Mouse (Mus musculus): ENCODE results near the gene Rasa4. TPM values are rescaled to one million over a fixed set of nuclear protein-coding genes. Genes with fewer than 3 reads are reported as not detected.
"Not testable (repeated sequence)": the region's sequence is repeated elsewhere in the genome, so short reads cannot be mapped to it uniquely, and the experiment has no call there.

The Rasa4 gene
- total RNA-seq, 2 experiments from 2014 or later, result 2.1 to 2.4 TPM

DNA sequence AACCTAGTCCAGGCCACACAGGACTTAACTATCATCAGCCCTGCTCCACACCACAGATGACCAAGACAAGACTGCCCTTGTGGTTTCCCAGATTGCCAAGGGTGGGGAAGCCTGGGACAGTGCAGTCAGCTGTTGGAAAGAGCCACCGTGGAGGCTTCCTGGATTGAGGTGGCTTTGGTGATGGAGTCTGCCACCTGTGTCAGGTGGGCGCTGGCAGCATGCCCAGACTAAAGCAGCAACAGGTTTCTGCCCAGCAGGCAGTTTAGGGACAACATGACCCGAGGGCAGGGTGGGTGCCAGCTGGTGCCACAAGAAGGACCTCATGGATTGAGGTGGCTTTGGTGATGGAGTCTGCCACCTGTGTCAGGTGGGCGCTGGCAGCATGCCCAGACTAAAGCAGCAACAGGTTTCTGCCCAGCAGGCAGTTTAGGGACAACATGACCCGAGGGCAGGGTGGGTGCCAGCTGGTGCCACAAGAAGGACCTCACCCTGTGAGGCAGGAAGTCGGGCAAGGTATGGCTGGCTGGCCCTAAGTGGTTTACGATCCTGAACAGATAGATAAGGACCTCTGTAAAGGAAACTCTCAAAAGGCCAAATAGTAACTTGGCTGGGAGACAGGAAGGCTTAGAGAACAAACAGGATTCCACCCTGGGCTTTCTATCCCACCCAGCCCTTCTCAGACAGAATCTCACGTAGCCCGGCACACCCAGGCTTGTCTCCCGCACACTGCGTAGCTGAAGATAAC is 17.1 kb upstream of the Rasa4 start:
- not testable (repeated sequence) for DNase-seq

DNA sequence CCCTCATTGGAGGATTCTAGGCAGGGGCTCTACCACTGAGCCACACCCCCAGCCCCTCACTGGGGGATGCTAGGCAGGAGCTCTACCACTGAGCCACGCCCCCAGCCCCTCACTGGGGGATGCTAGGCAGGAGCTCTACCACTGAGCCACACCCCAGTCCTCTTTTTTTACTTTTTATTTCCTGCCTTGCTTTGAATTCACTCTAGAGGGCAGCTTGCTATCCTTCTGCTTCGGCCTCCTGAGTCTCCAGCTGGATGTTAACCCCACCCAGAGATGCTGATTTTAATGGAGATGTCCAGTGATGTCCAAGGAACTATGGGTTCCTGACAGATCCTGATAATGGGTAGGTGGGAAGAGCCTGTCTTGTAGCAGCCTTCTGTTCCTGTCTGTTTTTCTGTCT is 14.3 kb upstream of the Rasa4 start:
- DNase-seq, result no peak

DNA sequence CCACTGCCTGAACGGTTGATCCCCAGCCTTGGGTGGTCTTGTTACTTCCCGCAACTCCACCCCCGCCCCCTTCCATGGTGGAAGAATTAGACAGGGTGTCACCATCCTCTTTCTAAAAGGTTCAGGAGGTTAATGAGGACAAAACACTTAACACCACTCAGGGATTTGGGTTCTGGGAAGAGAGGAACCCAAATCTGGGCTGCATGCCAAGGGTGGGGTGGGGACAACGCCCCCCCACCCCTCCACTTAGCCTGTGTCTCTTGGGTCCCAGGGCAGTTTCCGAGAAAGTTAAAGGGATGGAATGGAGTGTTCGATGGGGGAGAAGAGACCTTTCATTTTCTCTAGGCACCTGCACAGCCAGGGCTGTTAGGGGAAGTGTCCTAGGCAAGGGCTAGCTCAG is 10.7 kb upstream of the Rasa4 start:
- DNase-seq, result no peak

DNA sequence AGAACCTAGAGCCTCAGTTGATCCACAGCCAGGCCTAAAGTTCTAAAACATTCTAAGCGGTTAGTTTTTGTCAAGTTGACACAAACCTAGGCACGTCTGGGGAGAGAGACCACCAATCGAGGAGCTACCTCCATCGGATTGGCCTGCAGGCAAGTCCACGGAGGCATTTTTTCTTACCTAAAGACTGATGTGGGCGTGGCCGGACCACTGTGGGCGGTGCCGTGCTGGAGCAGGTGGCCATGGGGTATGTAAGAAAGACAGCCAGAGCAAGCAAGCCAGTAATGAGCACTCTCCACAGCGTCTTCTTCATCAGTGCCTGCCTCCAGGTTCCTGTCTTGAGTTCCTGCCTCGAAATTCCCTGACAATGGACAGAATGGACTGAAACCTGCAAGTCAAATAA is 10.2 kb upstream of the Rasa4 start:
- no peak for DNase-seq

DNA sequence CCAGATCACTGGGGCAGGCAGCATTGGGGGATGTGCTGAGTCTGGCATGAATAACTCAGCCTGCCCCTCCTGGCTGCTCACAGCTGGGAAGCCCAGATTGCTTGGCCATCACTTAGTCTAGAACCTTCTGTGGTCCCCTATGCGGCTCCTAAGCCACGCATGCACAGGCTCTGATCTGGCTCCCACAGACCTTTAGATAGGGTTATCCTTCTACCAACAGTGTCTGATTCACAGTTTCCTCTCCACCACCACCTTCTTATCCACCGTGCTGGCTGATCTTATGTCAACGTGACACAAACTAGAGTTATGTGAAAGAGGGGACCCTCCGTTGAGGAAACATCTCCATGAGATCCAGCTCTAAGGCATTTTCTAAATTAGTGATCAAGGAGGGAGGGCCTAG is 8.6 kb upstream of the Rasa4 start:
- DNase-seq, result no peak

DNA sequence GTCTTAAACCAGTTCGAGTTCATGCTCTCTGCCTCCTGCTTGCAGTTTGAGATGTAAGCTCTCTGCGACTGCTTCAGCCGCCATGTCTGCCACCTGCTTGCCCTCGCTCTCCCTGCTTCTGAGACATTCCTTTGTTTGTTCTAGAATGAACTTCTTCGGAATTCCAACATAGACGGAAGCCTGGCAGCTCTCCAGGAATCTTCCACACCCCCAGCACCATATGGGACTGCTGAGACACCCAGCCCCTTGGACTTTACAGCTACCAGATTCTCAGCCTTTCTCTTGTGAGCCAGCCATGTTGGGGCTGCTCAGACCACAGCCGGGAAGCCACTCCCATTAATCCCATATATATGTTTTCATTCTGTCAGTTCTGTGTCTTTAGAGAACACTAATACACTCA is 7.4 kb upstream of the Rasa4 start:
- peak; percentile 40 for DNase-seq

DNA sequence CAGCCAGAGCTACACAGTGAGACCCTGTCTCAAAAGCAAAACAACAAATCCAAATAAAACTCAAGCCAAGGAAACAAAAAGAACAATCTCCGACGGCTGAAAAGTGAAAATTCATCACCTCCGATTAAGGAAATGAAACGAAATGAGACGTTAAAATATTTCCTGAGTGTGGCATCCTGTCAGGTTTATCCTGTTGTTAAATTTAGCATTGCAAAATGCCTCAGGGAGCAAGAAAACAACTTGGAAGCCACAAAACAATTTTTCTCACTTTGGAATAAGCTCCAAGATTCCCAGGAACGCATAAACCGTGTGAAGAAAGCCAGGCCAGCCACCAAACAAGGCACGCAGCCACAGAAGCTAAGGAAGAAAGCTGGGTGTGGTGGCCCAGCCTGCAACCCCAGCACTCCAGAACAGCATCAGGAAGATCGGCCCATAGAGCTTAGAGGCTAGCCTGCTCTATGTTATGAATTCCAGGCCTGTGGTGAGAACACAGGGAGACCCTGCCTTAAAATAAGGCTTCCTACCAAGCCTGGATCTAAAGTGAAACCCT is 6.6 kb upstream of the Rasa4 start:
- DNase-seq, result no peak

DNA sequence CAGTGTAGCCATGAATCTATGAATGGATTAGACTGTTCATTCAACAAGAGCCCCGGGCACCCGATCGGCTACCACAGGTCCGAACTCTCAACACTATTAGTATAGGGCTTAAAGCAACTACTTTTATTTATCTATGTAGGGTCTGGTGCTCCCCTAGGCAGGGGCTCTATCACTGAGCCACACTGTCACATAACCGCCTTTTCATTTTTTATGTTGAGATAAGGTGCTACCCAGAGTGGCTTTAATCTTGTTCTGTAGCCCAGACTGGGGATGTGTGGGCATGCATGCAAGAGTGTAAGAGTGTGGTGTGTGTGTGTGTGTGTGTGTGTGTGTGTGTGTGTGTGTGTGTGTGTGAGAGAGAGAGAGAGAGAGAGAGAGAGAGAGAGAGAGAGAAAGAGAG is 5.6 kb upstream of the Rasa4 start:
- DNase-seq, result no peak

DNA sequence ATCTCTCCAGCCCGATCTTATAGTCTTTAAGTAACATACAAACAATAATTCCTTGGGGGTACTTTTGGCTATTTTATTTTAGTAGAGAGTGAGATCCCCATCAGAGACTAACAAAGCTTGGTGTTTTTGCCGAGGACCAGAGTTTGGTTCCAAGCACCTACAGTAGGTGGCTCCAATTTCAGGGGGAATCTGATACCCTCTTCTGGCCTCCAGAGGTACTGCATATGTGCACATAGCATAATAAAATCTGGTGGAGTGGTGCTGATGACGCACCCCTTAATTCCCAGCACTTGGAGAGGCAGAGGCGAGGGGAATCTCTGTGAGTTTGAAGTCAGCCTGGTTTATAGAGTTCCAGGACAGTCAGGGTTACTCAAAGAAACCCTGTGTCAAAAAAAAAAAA is 1.4 kb upstream of the Rasa4 start:
- no peak for DNase-seq

DNA sequence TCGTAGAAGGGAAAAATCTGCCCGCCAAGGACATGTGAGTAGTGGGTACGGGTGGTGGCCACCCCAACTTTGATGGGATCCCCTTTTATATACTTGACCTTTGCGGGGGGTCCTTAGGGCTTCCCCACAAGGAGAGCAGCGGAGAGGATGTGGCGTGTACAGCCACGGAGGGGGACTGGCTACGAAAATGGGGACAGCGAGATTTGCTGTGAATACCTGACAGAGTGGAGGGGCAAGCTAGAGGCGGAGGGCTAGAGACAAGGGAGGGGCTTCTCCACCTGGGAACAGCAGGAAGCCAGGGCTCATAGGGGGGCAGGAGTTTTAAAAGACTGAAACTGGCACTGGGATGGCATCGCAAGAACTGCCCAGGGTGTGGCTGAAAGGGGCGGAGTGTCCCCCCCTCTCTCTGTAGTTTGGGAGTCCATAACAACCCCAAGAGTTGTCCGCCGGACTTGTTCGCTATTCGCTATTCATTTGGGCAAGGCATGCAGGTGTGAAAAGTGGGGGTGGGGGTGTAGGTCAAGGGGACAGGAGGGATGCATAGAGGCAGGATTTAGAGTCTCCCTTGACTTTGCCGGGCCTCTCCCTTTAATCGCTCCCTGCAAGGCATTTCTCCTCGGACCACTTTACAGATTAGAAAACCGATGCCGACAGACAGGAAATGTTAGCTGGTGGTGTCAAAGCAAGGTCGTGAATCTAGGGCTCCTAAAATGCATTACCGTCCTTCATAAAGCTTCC is 597 bp downstream of the Rasa4 start:
- no peak for DNase-seq

DNA sequence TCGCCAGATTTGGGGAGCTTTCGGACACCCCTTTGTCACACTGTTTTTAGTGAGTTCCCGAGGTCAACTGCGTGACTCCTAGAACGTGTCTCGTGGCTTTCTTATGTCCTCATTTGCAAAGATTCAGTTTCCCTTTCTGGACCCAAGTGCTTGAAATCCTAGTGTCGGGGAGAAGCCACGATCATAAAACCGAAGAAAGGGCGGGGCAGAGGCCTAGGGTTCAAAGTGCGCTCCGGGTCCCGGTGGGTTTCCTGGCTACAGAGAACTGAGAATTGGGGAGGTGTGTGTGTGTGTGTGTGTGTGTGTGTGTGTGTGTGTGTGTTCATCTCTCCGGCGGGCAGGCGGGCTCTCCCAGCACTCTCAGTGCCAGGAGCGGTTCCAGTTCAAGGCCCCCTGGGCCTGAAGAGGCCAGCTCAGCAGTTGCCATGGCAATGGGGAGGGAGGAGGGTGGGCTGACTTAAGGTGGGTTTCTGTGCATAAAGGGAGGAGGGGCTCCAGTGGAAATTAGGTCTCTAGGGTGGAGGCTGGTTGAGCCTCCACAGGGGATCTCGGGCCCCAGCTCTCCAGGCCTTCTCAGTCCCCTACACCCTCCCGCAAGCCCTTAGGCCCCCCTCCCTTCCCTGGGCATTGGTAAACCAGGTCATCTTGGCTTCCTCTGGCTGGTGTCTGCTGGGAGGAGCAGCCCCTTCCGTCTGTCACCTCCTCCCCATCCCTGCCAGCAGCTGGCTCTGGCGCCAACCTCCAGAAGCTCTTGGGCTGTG is 1.4 kb downstream of the Rasa4 start:
- DNase-seq, result no peak

DNA sequence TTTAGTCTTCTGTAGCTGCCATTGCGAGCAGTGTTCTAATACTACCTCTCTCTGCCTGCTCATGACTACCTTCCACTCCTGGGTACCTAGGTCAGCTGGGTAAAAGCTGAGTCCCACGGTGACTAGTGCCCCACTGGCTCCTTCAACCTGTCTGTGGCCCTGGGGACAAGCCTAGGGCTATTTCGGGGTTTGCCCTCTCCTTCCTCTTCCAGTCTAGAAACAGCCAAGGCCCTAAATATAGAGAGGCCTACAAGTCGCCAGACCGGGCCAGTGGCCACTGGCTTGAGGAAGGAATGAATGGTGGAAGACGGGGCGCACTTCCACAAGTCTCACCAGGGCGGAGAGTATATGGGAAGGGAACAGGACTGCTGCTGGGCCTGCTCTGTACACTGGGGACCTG is 2.6 kb downstream of the Rasa4 start:
- DNase-seq, result no peak

DNA sequence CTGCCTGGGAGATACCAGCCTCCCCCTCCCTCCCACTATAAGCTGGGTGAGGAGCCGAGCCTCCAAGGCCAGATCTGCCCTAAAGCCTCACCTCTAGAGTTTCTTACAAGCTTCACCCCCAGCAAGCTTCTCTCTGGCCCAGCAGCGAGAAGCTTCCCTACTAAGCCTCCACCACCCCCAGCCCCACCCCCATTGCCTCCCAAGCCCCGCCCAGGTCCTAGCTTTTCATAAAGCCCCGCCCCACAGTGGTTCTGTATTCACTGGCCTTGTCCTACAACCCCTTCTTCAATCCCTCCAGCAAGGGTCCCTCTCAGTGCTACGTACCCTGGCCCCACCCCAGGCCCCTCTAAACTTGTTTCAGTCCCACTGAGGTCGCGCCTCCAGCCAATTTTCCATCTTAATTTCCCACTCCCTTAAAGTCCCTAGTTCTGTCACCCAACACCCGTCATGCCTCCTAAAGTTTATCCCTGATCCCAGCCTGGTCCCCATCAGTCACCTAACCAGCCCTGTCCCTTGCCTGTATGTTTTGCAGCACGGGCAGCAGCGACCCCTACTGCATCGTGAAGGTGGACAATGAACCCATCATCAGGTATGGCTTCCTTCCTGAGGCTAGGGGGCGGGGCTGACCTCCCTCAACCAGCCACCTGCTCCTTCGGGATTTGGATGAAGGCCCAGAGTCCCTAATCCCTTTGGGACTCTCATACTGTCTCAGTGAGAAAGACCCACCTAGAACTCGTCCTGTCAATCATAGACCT is 5.3 kb downstream of the Rasa4 start:
- peak; percentile 19 for DNase-seq

DNA sequence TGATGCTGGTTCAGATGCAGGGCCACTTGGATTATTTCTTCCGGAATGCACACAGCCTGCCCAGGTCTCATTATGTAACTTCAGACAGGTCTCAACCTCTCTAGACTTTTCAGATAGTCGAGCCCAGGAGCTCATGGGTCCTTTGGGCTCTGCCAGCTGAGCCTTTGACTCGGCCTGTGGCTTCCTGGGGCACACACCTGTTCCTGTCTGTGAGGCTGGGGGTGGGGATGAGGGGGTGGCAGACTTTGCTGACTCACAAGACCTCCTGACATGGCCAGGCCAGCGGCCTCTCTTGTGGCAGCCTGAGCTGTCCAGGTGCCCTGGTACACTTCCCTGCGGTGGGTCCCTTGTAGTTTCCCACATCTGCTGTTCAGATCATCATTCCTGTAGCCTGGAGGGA is 8.2 kb downstream of the Rasa4 start:
- no peak for DNase-seq

DNA sequence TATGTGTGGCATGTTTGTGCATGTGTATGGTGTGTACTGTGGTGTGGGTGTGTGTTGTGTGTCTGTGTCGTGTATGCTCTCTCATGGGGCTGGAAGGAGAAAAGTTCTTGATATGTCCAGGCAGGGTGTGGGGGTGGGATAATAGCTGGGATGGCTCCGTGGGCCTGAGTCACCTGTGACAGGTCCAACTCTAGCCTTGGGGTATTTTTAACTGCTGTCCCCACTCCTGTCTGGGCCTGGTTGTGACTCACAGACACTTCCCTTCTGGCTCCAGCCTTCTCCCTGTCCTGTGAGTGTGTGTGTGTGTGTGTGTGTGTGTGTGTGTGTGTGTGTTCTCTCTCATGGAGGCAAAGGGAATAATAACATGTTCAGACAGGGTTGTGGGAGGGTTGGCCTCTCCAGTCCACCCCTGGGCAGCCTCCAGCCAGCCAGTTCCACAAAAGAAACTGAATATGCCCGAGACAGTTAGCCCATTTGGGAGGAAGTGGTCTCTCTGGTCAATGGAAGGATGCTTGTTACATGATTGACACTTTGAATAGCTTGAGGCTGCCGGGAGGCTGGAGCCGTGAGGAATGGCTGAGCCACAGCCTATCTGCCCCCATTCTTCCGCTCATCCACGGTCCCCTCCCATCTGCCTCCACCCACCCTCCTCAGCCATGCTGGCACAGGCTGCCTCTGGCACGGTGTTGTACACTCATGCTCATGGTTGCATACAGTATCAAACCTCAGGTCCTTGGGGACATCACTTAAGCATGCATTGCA is 10.7 kb downstream of the Rasa4 start:
- no peak for DNase-seq

DNA sequence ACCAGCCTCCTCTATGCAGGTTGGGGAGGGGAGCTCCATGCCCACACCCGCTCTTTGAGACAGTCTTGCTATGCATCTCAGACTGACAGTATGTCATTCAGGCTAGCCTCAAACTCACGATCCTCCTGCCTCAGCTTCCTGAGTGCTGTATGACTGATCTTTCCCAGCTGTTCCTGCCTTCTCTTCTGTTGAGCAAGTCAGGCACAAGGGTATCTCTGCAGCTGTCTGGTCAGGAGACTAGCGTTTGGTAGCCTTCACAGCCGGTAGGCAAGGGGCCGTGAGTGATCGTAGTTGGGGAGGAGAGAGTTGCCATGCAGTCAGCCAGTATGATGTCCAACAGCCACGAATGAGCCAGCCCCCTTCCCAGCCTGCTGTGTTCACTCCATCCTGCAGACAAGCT is 11.4 kb downstream of the Rasa4 start:
- DNase-seq, result no peak

DNA sequence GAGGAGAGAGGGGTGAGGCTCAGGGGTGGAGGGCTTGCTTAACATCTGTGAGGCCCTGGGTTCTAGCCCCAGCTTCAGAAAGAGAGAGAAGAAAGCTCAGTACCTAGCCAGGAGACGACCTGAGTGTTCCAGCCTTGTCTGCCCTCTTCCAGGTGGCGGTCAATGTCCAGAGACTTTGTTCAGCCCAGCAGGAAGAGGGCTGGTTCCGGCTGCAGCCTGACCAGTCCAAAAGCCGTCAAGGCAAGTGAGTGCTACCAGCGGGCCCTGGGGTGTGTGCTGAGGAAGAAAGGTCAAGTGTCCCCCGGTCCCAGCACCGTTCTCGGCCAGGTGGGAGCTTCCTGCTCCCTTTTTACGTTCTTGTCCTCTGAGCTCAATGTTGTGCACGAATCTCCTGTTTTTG is 14.8 kb downstream of the Rasa4 start:
- no peak for DNase-seq

DNA sequence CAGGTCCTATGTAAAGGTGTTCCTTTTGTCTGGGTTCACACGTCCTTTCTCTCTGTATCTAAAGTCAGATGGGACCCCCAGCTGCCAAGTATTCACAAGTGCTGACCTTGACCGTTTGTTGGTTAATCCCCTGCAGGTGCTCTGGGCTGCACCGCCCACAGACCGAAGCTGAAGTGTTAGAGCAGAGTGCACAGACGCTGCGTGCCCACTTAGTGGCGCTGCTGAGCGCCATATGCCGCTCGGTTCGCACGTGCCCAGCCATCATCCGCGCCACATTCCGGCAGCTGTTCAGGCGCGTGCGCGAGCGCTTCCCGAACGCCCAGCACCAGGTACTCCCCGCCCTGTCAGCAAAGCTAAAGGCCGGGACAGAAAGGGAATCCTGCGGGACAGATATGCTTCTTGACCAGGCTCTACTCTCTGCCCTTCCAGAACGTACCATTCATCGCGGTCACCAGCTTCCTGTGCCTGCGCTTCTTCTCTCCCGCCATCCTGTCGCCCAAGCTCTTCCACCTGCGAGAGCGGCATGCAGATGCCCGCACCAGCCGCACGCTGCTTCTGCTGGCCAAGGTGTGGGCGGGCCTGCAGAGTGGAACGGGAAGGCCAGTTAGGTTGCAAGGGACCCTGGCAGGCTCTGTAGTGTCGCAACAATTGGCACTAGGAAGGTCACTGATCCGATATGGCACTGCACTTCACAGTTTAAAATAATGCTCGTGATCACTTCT is 18.5 kb downstream of the Rasa4 start:
- peak; percentile 77 for DNase-seq

DNA sequence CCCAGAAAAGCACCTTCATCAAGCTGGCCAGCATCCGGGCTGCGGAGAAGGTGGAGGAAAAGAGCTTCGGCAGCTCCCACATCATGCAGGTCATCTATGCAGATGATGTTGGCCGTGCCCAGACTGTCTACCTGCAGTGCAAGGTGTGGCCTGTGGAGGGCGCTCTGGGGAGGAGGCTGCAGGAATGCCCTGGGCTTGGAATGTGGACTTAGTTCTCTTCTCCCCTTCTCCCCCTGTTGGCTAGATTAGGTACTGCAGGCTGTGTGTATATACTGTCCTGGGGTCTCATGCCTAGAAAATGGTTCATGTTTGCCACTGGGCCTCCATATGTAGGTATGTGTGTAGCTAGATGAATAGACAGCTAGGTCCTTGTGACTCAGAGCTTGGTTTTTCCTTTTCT is 20.8 kb downstream of the Rasa4 start:
- DNase-seq, result peak; percentile 46

DNA sequence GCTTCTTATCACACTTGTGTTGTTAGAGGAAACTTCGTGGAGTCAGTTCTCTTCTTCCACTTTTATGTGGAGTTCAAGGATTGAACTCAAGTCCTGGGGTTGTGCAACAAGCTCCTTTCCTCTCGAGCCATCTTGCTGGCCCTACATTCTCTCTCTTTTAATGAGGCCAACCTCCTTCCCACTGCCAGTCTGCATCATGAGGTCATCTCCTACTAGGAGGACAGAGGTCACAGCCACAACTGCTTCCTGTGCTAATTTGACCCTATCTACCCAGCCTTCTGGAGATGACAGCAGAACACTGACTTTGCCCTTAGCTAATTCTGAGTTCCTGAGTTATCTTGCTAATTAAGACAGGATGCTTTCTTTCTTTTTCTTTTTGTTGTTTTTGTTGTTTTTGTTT is 24.8 kb downstream of the Rasa4 start:
- DNase-seq, result no peak

DNA sequence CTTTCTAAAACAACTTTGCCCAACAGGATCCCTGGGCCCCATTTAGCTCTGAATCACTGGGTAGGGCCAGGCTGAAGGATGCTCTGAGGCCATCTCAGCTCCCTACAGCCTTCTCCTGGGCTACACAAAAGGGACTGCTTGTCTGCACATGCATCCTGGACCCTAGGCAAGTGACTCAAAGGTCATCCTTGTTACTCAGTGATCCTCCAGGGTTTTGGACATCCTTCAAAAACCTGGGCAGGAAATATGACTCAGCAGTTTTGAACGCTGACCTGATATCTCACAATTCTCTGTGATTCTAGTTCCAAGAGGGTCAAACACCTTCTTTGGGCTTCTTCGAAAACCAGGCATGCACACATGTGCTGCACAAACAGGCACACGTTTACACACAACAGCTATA is 25.3 kb downstream of the Rasa4 start:
- DNase-seq, result no peak

Data from heart, postnatal 4 days (tissue).